Mouse (Mus musculus): ENCODE measurements around the gene Sugct. TPM values are rescaled to one million over a fixed set of nuclear protein-coding genes. Genes with fewer than 3 reads are reported as not detected.

The Sugct gene
- total RNA-seq, 2 experiments from 2014 or later: 0.55 to 0.74 TPM

DNA sequence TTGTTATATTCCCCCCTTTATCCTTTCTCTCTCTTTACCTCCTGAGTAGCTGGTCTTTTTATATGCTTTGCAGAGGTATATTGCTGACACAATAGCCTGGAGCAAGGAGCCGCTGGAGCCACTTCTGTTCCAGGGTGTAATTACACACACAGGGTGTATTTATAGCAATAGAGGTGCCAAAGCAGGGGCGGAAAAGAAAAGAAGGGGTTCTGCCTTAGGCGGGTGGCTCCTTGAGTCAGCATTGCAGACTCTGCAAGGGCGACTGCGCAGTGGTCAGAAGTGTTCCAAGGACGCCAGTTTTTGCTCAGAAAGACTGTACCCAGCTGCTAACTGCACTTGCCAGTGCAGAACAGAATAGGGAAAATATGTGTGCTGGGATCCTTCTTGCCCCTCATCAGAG is 869.7 kb downstream of the Sugct start:
- intact Hi-C loops (cut with DNase I; ENCODE audit: low total_unique reads): no loop called here
- no peak for DNase-seq

- intact Hi-C loops (cut with DNase I; ENCODE audit: low total_unique reads): no loop called here
- no peak for DNase-seq
Observed at GRCm38 (mm10) chr13:16821785-16822184, 873.6 kb downstream of the Sugct start.

GRCm38 (mm10) chr13:16817471-16817870 is 877.9 kb downstream of the Sugct start:
- intact Hi-C loops (cut with DNase I; ENCODE audit: low total_unique reads): no loop called here
- no peak for DNase-seq

GRCm38 (mm10) chr13:16816747-16817146 is 878.6 kb downstream of the Sugct start:
- DNase-seq: no peak
- intact Hi-C loops (cut with DNase I; ENCODE audit: low total_unique reads): no loop called here

DNA sequence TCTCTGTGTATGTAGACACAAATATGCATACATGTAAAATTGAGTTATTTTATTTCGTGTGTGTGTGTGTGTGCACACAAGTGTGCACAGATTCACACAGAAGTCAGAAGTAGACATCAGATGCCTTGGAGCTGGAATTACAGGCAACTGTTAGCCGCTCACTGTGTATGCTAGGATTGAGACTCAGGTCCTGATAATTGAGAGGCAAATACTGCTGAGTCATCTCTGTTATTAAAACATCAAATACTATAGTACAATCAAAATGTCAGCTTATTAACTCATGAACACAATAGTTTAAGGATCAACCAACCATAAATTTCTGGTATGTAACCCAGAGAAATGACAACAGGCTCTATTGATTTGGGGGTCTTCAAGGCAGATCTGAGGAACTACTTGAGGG is 883.1 kb downstream of the Sugct start:
- intact Hi-C loops (cut with DNase I; ENCODE audit: low total_unique reads): no loop called here
- no peak for DNase-seq

Other genes starting within 250 kb of the Sugct start
- 1 to 10 TPM; 5.8 to 7.8 TPM for gene Mplkip, start 361 bp downstream of the Sugct start, total RNA-seq (2021)
- 10 to 100 TPM; 18.9 to 22.0 TPM for gene Cdk13, start 109.5 kb upstream of the Sugct start, total RNA-seq (2021)
- 10 to 100 TPM; 22.9 to 26.3 TPM for gene Rala, start 248.7 kb upstream of the Sugct start, total RNA-seq (2021)

Data from gastrocnemius, postnatal 14 days (tissue).